Mouse (Mus musculus) cerebellum, adult 2 months (tissue): ENCODE data around the gene Jazf1.

Source experiments
- CTCF ChIP-seq: fragments of 200-500 bp; IDR thresholded peaks from 2 replicates; pipeline ENCODE4 v1.5.1; 2011; ENCODE audit warnings: low read depth, mild to moderate bottlenecking, control low read depth, low read length, moderate library complexity, borderline replicate concordance; ENCODE audit not compliant: insufficient read depth
- POLR2A ChIP-seq: fragments of 200-500 bp; IDR thresholded peaks from 2 replicates; pipeline ENCODE4 v1.6.1; 2011; ENCODE audit warnings: low read length, control low read depth, borderline replicate concordance; ENCODE audit not compliant: insufficient read depth

DNA sequence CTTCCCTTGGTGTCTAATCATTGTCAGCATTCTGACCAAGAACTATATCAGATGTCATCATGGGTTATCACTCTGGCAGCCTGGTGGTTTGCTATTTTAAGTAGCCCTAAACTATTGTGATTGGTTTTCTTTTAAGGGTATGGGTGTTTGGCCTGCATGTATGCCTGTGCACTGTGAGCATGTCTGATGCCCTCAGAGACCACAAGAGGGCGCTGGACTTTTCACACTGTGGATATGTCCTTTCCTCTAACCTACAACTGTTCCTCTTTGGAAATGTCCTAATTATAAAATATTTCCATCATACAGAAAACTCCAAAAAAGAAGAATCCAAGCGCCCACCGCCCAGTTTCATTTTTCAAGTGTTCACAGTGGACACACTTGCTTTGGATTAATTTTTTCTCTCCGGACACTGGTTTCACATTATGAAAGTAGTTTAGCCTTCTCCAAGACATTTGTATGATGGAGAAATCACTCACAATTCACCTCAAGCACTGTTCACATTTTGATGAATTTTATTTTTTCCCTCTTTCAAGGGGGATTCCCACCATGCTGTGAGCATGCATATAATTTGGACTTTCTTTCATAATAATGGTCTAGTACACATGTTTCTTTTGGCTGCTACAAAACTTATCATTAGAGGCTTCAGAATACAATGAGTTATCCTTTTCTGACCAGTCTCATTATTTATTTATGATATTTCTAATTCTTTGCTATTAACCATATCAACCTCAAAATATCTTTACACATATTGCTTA is 35.5 kb downstream of the Jazf1 start:
- TF ChIP-seq CTCF: peak; percentile 35; the same call in 1 of the 2 replicates
- TF ChIP-seq POLR2A: no peak
